Mouse (Mus musculus) megakaryocyte, embryonic 14.5 days (primary cell): Measurements from ENCODE around the gene B4galt5.

Experiments
- FLI1 ChIP-seq: IDR thresholded peaks from 2 replicates; pipeline ENCODE4 v1.6.1; 2012; ENCODE audit warnings: low read length, inconsistent platforms, mixed read lengths
- GATA1 ChIP-seq: IDR thresholded peaks from 3 replicates; pipeline ENCODE4 v1.6.1; 2012; ENCODE audit warnings: mixed read lengths, low read length, inconsistent platforms, borderline replicate concordance

DNA sequence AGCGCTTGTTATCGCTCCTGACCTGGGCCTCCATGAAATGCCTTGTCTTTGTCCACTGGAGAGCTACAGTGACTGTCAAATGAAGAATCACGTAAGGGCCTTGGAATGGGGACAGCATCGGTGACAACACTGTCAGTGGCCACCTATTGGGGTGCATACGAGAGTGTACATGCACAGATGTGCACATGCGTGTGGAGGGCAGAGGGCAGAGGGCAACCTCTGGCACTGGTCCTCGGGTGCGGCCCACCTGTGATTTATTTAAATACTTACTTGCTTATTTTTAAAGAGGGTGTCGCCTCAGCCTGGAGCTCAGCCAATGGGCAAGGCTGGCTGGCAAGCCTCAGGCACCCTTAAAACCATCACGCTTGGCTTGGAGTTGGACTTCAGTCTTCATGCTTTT is 86.5 kb downstream of the B4galt5 start:
- TF ChIP-seq GATA1 (no peak), FLI1 (no peak)
